Mouse (Mus musculus): ENCODE results near the gene 9530077C05Rik.
A peak's percentile ranks its signal among the peaks of the same experiment; 100 is the strongest.

9530077C05Rik gene

DNA sequence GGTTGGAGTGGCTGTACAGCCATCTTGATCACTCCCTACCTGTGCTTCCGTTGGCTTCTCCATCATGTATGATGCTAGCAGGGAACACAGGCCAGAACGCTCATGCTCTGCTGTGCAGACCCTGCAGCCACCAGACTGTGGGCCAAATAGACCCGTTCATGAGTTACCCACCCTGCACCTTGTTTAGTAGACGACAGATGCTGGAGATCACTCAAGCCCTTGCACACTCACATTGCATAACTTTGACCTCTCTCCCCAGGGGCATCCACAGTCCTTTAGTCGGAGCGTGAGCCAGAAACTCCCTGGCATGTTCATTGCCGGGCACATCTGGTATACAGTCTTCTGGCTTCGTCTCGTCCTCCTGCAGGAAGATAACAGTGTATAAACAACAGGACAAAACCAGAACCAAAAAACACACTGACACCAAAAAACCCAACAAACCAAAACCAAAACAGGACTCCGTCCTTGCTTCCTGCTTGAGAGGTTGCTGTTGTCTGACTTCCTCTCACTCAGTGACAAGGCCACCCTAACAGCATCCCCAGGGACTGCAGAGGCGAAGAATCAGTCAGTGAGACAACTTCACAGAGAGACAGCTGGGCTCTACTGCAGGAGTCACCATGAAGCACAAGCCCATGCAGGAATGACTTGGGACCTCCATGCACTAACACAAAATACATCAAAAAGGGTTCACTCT is 46.0 kb downstream of the 9530077C05Rik start:
- no peak for DNase-seq (ENCODE audit: low spot score)

DNA sequence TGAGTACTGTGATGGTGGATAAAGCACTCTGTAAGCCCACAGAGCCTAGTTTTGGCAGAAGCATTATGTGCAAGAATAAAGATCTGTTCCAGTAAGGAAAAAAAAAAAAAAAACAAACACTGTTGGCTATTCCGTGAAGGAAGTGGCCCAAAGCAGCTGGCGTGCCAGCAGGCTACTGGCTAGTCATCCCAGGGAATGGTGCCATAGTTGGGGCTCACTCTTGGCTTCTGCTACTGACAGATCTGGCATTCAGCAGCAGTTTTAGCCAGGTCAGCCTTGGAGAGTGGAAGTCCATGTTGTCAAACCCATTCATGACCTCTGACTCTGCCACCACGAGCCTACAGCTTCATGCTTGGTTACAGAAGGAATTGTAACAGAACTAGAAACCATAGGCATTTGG is 50.6 kb downstream of the 9530077C05Rik start:
- DNase-seq (ENCODE audit: low spot score) = no peak

DNA sequence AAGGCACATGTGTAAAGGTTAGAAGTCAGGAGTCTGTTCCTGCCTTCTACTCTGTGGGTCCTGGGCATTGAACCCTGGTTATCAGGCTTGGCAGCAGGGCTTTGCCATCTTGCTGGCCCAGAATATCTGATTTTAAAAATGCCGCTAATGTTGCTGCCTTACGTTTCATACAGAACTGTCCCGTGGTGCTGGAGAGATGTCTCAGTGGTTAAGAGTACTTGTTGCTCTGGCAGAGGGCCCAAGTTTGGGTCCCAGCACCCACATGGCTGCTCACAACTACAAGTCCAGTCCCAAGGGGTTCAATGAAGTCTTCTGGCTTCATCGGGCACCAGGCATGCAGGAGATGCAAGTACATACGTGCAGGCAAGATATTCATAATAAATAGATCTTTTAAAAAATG is 54.9 kb downstream of the 9530077C05Rik start:
- no peak for DNase-seq (ENCODE audit: low spot score)

DNA sequence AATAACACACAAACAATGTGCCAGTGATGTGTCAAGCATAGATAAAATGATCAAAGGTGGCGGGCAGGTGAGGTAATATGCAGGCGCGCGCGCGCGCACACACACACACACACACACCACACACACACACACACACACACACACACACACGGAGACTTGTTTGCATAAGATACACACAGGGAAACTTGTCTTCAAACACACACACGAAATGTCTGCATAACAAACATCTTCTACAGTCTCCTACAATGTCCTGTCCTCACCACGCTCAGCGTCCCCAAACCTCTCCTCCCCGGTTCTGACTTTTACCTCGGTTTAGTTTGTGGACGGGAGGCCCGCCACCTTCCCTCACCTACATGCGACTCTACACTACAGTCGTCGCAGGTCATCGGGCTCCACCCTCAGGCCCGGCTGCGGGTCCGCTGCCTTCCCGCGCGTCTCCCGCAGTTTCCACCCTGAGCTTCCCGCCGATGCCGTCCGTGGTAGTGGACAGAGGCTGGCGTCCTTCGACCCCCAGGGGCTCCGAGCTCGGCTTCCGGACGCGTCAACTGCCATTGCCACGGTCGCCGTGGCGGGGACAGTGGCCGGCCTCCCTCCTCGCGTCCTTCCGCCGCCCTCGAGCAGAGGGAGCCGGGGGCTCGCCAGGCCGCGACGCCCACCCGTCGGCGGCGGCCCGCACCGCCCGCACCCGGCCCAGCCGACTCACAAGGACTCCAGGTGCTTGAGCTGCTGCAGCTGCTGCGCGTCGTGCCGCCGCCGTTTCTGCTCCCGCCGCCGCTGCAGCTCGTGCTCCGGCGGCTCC is 56.3 kb downstream of the 9530077C05Rik start:
- peak; percentile 46 for DNase-seq (ENCODE audit: low spot score)

DNA sequence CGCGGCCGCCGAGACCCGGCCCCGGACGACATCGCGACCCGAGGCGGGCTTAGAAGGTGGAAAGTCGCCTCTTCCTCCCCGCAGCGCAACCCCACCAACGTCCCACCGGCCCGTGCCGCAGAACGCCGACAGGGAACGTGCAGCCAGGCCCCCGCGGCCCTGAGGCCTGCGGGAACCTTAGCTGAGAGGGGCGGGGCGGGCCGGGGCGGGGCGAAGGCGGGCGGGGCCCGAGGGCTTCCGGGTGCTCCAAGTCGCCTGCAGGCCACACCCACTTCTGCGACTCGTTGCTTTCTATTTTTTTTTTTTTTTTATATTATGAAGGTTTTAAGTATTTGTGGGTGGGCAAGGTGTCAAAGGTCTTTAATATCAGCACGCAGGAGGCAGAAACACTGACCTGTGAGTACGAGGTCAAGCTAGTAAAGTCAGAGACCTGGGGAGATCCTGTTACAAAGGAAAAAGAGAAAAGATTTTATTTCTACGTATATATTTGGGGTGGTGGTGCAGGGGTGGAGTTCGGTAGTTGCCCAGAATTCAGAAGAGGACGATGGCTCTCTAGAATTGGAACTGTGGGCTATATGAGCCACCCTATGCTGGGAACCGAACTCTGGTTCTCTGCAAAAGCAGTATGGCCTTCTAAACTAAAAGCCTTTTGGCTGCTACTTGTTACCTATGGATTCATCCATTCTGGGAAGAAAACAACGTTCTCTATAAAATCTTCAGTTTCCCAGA is 57.0 kb downstream of the 9530077C05Rik start:
- peak; percentile 66 for DNase-seq (ENCODE audit: low spot score)

DNA sequence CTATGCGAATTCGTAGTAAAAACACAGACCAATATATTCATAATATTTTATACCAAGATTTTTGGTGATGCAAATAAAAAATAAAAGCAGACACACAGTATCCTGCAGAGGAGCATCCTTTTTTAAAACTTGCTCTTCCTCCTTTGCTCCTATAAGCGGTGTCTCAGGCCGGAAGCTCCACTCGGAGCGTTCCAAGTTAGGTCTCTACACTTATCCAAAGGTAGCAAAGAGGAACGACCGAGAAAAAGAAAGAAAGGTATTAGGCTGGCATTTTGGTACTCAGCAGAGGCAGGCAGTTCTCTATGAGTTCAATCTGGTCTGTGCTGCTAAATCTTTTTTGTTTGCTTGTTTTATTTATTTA is 57.6 kb downstream of the 9530077C05Rik start:
- no peak for DNase-seq (ENCODE audit: low spot score)

DNA sequence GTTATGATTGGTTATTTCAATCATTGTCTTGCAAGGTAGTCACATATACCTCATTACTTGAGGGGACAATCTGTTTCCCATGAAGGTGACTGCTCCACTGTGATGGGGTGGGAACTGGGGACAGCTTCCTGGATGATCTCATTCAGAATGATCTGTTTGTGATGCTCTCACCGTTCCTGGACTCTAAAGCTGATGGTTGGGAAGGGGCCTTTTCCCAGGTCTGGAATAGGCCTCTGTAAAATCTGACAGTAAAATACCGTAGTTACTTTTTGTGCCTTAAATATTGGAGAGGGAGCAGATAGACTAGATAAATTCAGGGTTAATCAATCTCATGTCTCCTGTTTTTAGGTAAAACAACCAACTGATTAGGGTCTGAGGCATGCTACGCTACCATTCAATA is 58.3 kb downstream of the 9530077C05Rik start, which contains the start of gene Rp9:
TSS of gene Rp9 (minus strand) at position 101 of the 400 bp plus-strand sequence.
- no peak for DNase-seq (ENCODE audit: low spot score)

DNA sequence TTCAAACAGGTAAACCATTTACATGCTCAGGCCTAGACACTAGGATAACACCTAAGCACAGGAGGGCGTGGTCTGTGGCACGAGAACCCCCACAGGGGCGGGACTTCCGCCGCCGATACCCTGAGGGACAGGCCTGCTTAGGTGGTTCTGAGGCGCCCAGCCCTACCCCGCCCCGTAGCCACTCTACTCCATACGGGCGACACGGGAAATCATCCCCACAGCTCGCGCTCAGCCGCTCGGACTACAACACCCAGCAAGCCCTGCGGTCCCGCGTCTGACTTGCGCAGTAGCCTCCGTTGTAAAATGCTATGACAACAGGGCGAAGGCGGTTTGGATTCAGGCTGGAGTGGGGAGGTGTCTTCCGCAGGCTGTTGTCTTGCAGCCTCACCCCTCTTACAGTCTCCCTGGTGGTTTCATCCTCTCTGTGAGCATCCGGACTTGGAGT is 64.1 kb downstream of the 9530077C05Rik start, which contains the start of gene Bbs9:
TSS of gene Bbs9 (plus strand) at position 292 of the 445 bp plus-strand sequence.
- peak; percentile 87 for DNase-seq (ENCODE audit: low spot score)

DNA sequence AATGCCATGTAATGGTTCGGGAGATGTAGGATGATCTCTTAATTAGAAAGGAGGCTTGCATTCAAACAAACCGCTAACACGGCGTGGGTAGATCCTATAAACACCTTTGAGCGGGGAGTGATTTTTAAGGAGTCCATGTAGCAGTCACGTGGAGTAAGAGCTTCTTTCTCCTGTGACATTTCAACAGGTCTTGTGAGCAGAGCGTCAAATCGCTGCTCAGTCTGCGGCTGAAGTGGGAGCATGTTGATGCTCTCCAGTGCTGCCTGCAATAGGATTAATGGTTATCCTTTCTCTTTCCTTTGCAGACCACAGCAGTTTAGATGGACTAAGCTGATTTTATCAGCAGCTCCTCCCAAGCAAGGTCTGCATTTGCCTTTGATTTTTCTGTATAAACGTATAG is 65.0 kb downstream of the 9530077C05Rik start:
- no peak for DNase-seq (ENCODE audit: low spot score)

DNA sequence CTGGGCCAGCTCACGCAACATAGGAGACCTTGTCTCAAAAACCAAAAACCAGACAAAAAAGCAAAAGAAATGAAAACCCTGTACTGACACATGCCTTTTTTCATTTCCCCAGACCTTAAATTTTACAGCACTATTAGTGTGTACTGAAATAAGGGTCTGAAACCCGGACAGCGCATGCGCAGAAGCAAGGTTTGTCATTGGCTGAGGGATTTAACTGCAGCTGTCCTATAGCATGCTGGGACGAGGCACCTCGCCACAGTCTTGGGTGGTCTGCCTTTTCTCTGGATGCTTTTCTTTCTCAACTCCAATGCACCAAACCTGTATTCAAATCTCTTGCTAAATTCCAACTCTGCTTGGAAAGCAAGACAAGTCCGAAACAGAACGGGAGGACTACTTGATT is 67.6 kb downstream of the 9530077C05Rik start:
- no peak for DNase-seq (ENCODE audit: low spot score)

DNA sequence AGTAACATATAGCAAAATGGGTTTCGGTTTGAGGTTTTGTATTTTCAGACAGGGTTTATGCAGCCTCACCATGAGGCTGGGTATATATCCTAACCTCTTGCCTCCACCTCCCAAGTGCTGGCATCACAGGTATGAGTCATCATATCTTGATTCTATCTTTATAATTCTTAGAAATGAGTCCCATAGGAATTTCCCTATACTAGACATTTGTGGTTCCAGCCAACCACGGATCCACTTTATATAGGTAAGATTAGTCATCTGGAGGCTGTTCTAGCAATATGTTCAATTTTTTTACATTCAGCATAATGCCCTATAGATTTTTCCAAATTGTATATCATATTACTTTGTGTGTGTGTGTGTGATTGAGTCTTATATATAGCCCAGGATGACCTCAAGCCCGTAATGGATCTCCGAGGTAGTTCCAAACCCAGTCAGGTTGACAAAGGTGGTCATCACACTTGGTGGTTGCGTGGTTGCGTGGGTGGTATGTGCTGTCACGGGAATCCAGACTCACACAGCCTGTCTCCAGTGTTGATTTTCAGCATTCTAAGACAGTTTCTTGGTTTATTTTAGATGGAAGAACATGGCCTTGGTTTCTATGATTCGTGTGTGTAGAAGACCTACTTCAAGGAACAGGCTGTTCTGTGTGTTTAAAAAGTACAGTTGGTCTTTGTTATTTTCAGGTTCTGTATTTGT is 72.7 kb downstream of the 9530077C05Rik start:
- DNase-seq (ENCODE audit: low spot score) = no peak

DNA sequence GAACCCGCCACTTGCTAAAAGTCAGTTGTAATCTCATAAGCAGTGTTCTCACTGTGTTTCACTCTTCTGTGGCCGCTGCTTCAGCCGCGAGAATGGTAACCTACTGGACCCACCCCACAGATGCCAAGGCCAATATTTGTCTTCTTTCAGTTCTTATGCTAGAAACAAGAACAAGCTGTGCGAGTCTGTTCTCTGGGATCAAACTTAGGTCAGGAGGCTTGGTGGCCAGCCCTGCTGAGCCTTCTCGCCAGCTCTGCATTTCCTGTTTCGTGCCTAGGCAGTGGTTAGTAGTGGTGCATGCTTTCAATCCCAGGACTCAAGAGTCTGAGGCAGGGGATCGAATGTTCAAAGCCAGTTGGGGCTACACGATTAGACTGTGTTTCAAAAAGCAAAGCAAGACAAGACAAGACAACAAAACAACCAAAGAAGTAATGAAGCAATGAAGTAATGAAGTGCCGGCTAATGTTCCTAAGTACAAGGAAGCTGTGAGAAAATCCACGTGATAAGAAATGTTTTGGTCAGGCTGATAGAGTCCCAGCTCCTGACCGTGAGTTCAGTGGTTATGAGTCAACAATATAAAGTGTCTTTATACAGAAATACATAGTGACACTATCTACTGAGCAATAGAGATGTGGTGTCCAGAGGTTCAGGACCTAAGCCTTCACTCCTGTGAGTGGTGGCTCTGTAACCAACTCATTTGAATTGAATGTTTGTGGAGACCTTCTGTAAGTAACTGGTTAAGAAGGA is 73.4 kb downstream of the 9530077C05Rik start:
- DNase-seq (ENCODE audit: low spot score) = no peak

DNA sequence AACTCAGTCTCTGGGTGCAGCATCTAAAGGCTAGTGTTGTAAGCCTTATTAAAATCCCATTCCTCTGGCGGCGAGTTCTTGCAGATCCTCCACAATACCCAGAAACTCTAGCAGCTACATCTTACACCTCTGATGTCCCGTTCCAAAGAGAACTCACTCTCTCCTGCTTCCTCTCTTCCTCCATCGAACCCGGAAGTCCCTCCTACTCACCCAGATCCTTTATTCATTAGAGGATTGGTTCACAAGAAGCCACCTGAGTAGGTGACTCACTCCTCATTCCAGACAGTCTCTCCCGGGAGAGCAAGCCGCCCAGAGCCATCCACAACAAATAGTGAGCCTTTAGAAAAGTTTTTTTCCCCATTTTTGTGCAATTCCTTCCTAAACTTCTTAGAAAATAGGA is 74.9 kb downstream of the 9530077C05Rik start:
- DNase-seq (ENCODE audit: low spot score) = no peak

DNA sequence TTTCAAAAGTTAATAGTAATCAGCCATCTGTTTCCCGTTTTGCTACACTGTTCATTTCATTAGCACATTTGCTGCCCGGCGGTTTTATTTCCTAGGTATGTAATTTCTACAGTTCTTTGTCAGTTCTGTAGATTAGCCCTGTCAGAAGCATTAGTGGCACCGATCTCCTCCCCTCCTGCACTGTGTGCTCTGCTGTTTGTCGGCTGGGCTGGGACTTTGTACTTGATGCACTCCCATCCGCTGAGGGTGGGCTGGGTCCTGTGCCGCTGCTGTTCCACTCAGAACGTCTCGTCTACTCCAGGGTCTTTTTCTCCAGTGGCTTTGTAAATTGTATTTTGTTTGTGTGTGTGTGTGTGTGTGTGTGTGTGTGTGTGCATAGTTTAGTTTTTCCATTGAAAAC is 77.7 kb downstream of the 9530077C05Rik start:
- DNase-seq (ENCODE audit: low spot score) = no peak
